Mouse (Mus musculus) small intestine, adult 2 months (tissue): ENCODE results near the gene Dok5. TPM values are rescaled to one million over a fixed set of nuclear protein-coding genes. Genes with fewer than 3 reads are reported as not detected.

ENCODE experiments used
- H3K27ac ChIP-seq: fragments of 200-500 bp; 2 replicates; pipeline ENCODE4 v1.5.1; 2012; ENCODE audit warnings: low read depth, low read length, control low read depth, inconsistent platforms; ENCODE audit not compliant: insufficient read depth
- H3K27me3 ChIP-seq: fragments of 200-500 bp; 2 replicates; pipeline ENCODE4 v1.6.1; 2012; ENCODE audit warnings: mild to moderate bottlenecking, moderate library complexity, low read length, inconsistent platforms; ENCODE audit not compliant: control insufficient read depth, insufficient read depth
- H3K36me3 ChIP-seq: fragments of 200-500 bp; 2 replicates; pipeline ENCODE4 v1.6.1; 2012; ENCODE audit warnings: mild to moderate bottlenecking, low read length, control low read depth, inconsistent platforms; ENCODE audit not compliant: control insufficient read depth, insufficient read depth
- H3K4me1 ChIP-seq: fragments of 200-500 bp; 2 replicates; pipeline ENCODE4 v1.6.1; 2012; ENCODE audit warnings: low read length, inconsistent platforms, mixed read lengths; ENCODE audit not compliant: control insufficient read depth, insufficient read depth, insufficient read length
- H3K4me3 ChIP-seq: fragments of 200-500 bp; 2 replicates; pipeline ENCODE4 v1.5.1; 2012; ENCODE audit warnings: low read depth, mild to moderate bottlenecking, control low read depth, inconsistent platforms, low read length, moderate library complexity
- CTCF ChIP-seq: fragments of 200-500 bp; IDR thresholded peaks from 2 replicates; pipeline ENCODE4 v1.5.1; 2012; ENCODE audit warnings: low read depth, mild to moderate bottlenecking, control low read depth, inconsistent platforms, low read length, moderate library complexity, mixed read lengths; ENCODE audit not compliant: insufficient replicate concordance, insufficient read length; ENCODE audit errors: extremely low read depth
- POLR2A ChIP-seq: fragments of 200-500 bp; IDR thresholded peaks from 2 replicates; pipeline ENCODE4 v1.6.1; 2012; ENCODE audit warnings: low read depth, mild to moderate bottlenecking, control low read depth, inconsistent platforms, low read length, moderate library complexity
- WGBS: fragments of 180-500 bp; shearing (Covaris S2); methylation state at CpG from one replicate; pipeline ENCODE4 v1.1.7; 2018; 5-methylcytosine and 5-hydroxymethylcytosine counted together
- polyA plus RNA-seq: library from polyadenylated mRNA; depleted of rRNA; stranded (reverse); fragments of >200 nt; gene quantifications from 2 replicates; pipeline ENCODE4 v1.2.3, GENCODE M21; 2012

Dok5 gene
- polyA plus RNA-seq, 1 experiment, result 0.14 TPM

- no peaks in the 10 kb centered on the region for H3K27me3 ChIP-seq
- no peaks in the 10 kb centered on the region for H3K36me3 ChIP-seq
- WGBS, result 76% methylated on average over 6 of the region's 6 CpGs
- H3K4me1 ChIP-seq, result no peaks in the 10 kb centered on the region
- H3K4me3 ChIP-seq, result no peak overlapping the region
- H3K27ac ChIP-seq, result no peak overlapping the region
- TF ChIP-seq POLR2A (no peak), CTCF (no peak)
Observed at GRCm38 (mm10) chr2:170802984-170803383, 71.4 kb downstream of the Dok5 start.

- no peak overlapping the region for H3K4me3 ChIP-seq
- no peaks in the 10 kb centered on the region for H3K36me3 ChIP-seq
- H3K4me1 ChIP-seq, result no peaks in the 10 kb centered on the region
- no peaks in the 10 kb centered on the region for H3K27me3 ChIP-seq
- no peak for TF ChIP-seq CTCF
- TF ChIP-seq POLR2A, result no peak
- 72% methylated on average over 12 of the region's 12 CpGs for WGBS
- no peak overlapping the region for H3K27ac ChIP-seq
Observed at GRCm38 (mm10) chr2:170807555-170808258, 76.1 kb downstream of the Dok5 start.

- no peaks in the 10 kb centered on the region for H3K36me3 ChIP-seq
- H3K27me3 ChIP-seq, result no peaks in the 10 kb centered on the region
- no peak for TF ChIP-seq CTCF
- TF ChIP-seq POLR2A, result no peak
- no peak overlapping the region for H3K27ac ChIP-seq
- WGBS, result 73% methylated on average over 10 of the region's 10 CpGs
- no peak overlapping the region for H3K4me3 ChIP-seq
- no peaks in the 10 kb centered on the region for H3K4me1 ChIP-seq
Observed at GRCm38 (mm10) chr2:170808259-170808789, 76.7 kb downstream of the Dok5 start.

- H3K27ac ChIP-seq, result no peak overlapping the region
- H3K4me3 ChIP-seq, result no peak overlapping the region
- no peaks in the 10 kb centered on the region for H3K4me1 ChIP-seq
- 71% methylated on average over 9 of the region's 9 CpGs for WGBS
- TF ChIP-seq POLR2A (no peak), CTCF (no peak)
- H3K27me3 ChIP-seq, result no peaks in the 10 kb centered on the region
- H3K36me3 ChIP-seq, result no peaks in the 10 kb centered on the region
Observed at GRCm38 (mm10) chr2:170811356-170811755, 79.7 kb downstream of the Dok5 start.

GRCm38 (mm10) chr2:170816302-170816701 lies 84.7 kb downstream of the Dok5 start:
- Histone ChIP-seq H3K27me3 (no peaks in the 10 kb centered on the region), H3K36me3 (no peaks in the 10 kb centered on the region), H3K27ac (no peak overlapping the region), H3K4me3 (no peak overlapping the region), H3K4me1 (no peaks in the 10 kb centered on the region)
- no peak for TF ChIP-seq POLR2A
- WGBS, result 26% methylated on average over 8 of the region's 8 CpGs

GRCm38 (mm10) chr2:170817112-170817703 lies 85.6 kb downstream of the Dok5 start:
- Histone ChIP-seq H3K27me3 (no peaks in the 10 kb centered on the region), H3K36me3 (no peaks in the 10 kb centered on the region), H3K27ac (no peak overlapping the region), H3K4me3 (no peak overlapping the region), H3K4me1 (no peaks in the 10 kb centered on the region)
- no peak for TF ChIP-seq CTCF
- no peak for TF ChIP-seq POLR2A
- 57% methylated on average over 4 of the region's 4 CpGs for WGBS

- Histone ChIP-seq H3K4me3 (no peak overlapping the region), H3K27me3 (no peaks in the 10 kb centered on the region), H3K36me3 (no peaks in the 10 kb centered on the region), H3K4me1 (no peaks in the 10 kb centered on the region), H3K27ac (0 out of 2 replicates have a peak overlapping the region, but pooled peaks have one; percentile 7)
- 66% methylated on average over 17 of the region's 17 CpGs for WGBS
- TF ChIP-seq CTCF (no peak), POLR2A (no peak)
Observed at GRCm38 (mm10) chr2:170826821-170827441, 95.3 kb downstream of the Dok5 start.
